In the genomic region with DNA sequence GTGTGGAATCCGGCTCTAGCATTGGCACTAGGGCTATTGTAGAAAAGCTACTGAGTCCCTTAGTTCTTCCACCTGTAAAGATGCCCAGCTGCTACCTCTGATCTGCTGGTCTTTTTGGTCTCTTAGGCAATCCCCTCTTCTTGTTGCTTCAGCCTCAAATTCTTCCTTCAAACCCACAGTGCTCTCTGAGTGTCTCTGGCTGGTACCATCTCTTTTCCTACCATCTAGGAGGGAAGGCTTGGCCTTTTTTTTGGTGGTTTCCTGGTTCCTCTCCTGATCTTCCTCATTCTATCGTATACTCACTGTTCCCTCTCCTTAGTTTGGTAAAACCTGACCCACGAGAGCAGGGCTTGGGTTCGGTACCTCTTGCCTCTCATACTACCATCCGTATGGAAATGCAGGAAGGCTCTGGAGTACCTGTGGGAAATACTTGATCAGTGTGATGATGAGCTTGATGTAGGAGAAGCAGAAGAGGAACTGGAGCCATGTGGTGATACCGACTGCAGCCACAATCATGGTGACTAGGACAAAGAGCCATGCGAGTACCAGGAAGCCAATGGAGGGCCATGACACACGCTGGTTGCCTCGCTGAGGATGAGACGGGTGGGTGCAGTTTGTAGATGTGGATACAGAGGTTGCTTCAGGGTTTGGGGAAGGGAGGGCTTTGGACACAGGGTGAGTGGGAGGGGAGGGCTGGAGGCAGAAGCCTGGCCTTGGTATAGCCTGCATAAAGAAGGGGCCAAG, we compare ENCODE assay signal across 27 mouse cellular contexts. TPM values are rescaled to one million over a fixed set of nuclear protein-coding genes. Genes with fewer than 3 reads are reported as not detected.
DNase-seq lines count a peak whose midpoint lies in the region; ATAC-seq and TF ChIP-seq lines count a peak whose summit lies in the region.
"Had no signal": no experiment of that assay in that cellular context is flagged by ENCODE, and none has a peak within 500 bp of the region (broad histone marks: within the 10 kb centered on the region; RNA-seq: fewer than 3 reads in every experiment).

No protein-coding gene starts in this region.

- DNase-seq in kidney, adult 11 months, result no peak
- no peak for DNase-seq in B cell, adult 2 months
- no peak for DNase-seq in cerebellum, postnatal 10 days
- DNase-seq in left cerebral cortex, adult 18-20 months (ENCODE audit: low spot score in 2 of 2), result no peak
- DNase-seq: adrenal gland, postnatal 10 days; adrenal gland, postnatal 36 days; cerebellum, adult 11-12 months; cerebellum, adult 8-10 months; cerebellum, postnatal 14 days; forebrain, postnatal 0 days; gastrocnemius, adult 2 months; gastrocnemius, postnatal 25 days; heart, adult 2 months; heart, postnatal 10 days; heart, postnatal 36 days had no signal

- peaks cover 68% of the 10 kb centered on the region for H3K36me3 ChIP-seq in macrophage (ENCODE audit: inconsistent target)

- 54% methylated on average over 10 of the region's 10 CpGs for WGBS in bone marrow, adult 2 months
- WGBS in macrophage (ENCODE audit: missing documents), result 60% methylated on average over 10 of the region's 10 CpGs

- TF ChIP-seq POLR2A in bone marrow, adult 2 months (IDR thresholded peaks at IDR 0.05; ENCODE audit: borderline replicate concordance, control insufficient read depth, low read depth, low read length), result no peak
- TF ChIP-seq POLR2A in bone marrow macrophage, adult 2 months (IDR thresholded peaks at IDR 0.05; ENCODE audit: borderline replicate concordance, low read depth, low read length), result no peak

- peak; percentile 64 for ATAC-seq in megakaryocyte progenitor cell, adult 5-6 weeks (replicated peaks; ENCODE audit: poor library complexity)
- ATAC-seq: activated CD4-positive, CD25-positive, alpha-beta regulatory T cell, adult 4 months; forebrain, embryonic 14.5 days; forebrain, postnatal 0 days; hindbrain, embryonic 16.5 days had no signal

- no peak overlapping the region for H3K4me3 ChIP-seq in bone marrow, adult 2 months (replicated peaks; ENCODE audit: control insufficient read depth, low read depth, low read length)
- H3K4me3 ChIP-seq in bone marrow macrophage, adult 2 months (ENCODE audit: insufficient read depth, low read length), result no peak overlapping the region
- no peak overlapping the region for H3K4me3 ChIP-seq in macrophage (ENCODE audit: inconsistent target)
- H3K4me3 ChIP-seq: embryonic facial prominence, embryonic 12.5 days; embryonic facial prominence, embryonic 15.5 days; gastrocnemius, adult 2 months; heart, adult 2 months; heart, embryonic 10.5 days; hindbrain, embryonic 10.5 days; hindbrain, embryonic 13.5 days had no signal

- no peak for TF ChIP-seq CTCF in bone marrow, adult 2 months (IDR thresholded peaks at IDR 0.05; ENCODE audit: control insufficient read depth, insufficient read depth, low read length)
- TF ChIP-seq CTCF in bone marrow macrophage, adult 2 months (IDR thresholded peaks at IDR 0.05; ENCODE audit: low read depth, low read length), result no peak

- no peaks in the 10 kb centered on the region for H3K79me2 ChIP-seq in macrophage (ENCODE audit: inconsistent target)

- peaks cover 3% of the 10 kb centered on the region for H3K4me1 ChIP-seq in bone marrow, adult 2 months (ENCODE audit: control insufficient read depth, insufficient read depth, low read length)
- peaks cover 14% of the 10 kb centered on the region for H3K4me1 ChIP-seq in bone marrow macrophage, adult 2 months (ENCODE audit: control insufficient read depth, insufficient read depth, low read length)
- H3K4me1 ChIP-seq: embryonic facial prominence, embryonic 12.5 days; embryonic facial prominence, embryonic 15.5 days; heart, embryonic 10.5 days; hindbrain, embryonic 10.5 days; hindbrain, embryonic 13.5 days had no signal

- H3K27ac ChIP-seq in bone marrow, adult 2 months (ENCODE audit: control insufficient read depth, insufficient read depth, low read depth, low read length, poor library complexity), result 0 out of 2 replicates have a peak overlapping the region, but pooled peaks have one; percentile 1
- peak overlapping the region; percentile 58 for H3K27ac ChIP-seq in bone marrow macrophage, adult 2 months (ENCODE audit: insufficient read depth, low read depth, low read length)
- H3K27ac ChIP-seq in macrophage, result peak overlapping the region; percentile 10; the same call in 1 of the 2 replicates
- H3K27ac ChIP-seq: embryonic facial prominence, embryonic 12.5 days; embryonic facial prominence, embryonic 15.5 days; gastrocnemius, adult 2 months; heart, adult 2 months; heart, embryonic 10.5 days; hindbrain, embryonic 10.5 days; hindbrain, embryonic 13.5 days had no signal

RNA-seq across cellular contexts. Expression of a gene that starts 9.2 kb away (rescaled TPM):
- polyA plus RNA-seq in bone marrow, adult 2 months (2011; ENCODE audit: insufficient read depth, insufficient read length, low replicate concordance, missing spikeins), result 5.4 and 9.9 TPM in 2 replicates
- 35.4 and 37.3 TPM in 2 replicates for polyA plus RNA-seq in bone marrow macrophage, adult 2 months (2012; ENCODE audit: insufficient read depth, insufficient read length, missing spikeins)
- total RNA-seq in macrophage (2018; cell fraction: chromatin; rRNA removed), result 10 to 100 TPM in 20 of 26 experiments, 1 to 10 TPM in 6; 2.8 to 30.3 (median 13.4) TPM
- 10 to 100 TPM; 23.9 to 50.8 (median 36.4) TPM for total RNA-seq in macrophage (2018; cell fraction: cytosol; rRNA removed)
- total RNA-seq in macrophage (2018; cell fraction: nucleus; rRNA removed), result 10 to 100 TPM in 21 of 26 experiments, 1 to 10 TPM in 5; 7.3 to 26.7 (median 16.3) TPM
- polyA plus RNA-seq in macrophage (2018), result 31.5 to 54.1 TPM (median 45.7 TPM) in 3 replicates
- total RNA-seq in megakaryocyte progenitor cell, adult 5-6 weeks (2015), result 6.7 and 10.0 TPM in 2 replicates
- total RNA-seq in megakaryocyte progenitor cell, adult 5-6 weeks (2017), result 4.9 and 7.2 TPM in 2 replicates
- 10 to 100 TPM in 1 of 2 experiments, 1 to 10 TPM in 1; 9.2 to 10.6 TPM for total RNA-seq in left cerebral cortex, adult 18-20 months (2021)

RNA-seq across cellular contexts. Expression of a gene that starts 9.2 kb away (rescaled TPM):
- 34.9 and 46.1 TPM in 2 replicates for polyA plus RNA-seq in bone marrow, adult 2 months (2011; ENCODE audit: insufficient read depth, insufficient read length, low replicate concordance, missing spikeins)
- polyA plus RNA-seq in bone marrow macrophage, adult 2 months (2012; ENCODE audit: insufficient read depth, insufficient read length, missing spikeins), result 41.3 and 43.1 TPM in 2 replicates
- 10 to 100 TPM in 4 of 26 experiments, 1 to 10 TPM in 22; 2.5 to 11.7 (median 7.7) TPM for total RNA-seq in macrophage (2018; cell fraction: chromatin; rRNA removed)
- 10 to 100 TPM; 27.5 to 39.7 (median 34.7) TPM for total RNA-seq in macrophage (2018; cell fraction: cytosol; rRNA removed)
- 10 to 100 TPM in 24 of 26 experiments, 1 to 10 TPM in 2; 7.9 to 32.0 (median 16.5) TPM for total RNA-seq in macrophage (2018; cell fraction: nucleus; rRNA removed)
- polyA plus RNA-seq in macrophage (2018), result 17.6 to 52.2 TPM (median 32.5 TPM) in 3 replicates
- 78.9 and 81.7 TPM in 2 replicates for total RNA-seq in megakaryocyte progenitor cell, adult 5-6 weeks (2015)
- 54.2 and 60.2 TPM in 2 replicates for total RNA-seq in megakaryocyte progenitor cell, adult 5-6 weeks (2017)
- total RNA-seq in left cerebral cortex, adult 18-20 months (2021), result 10 to 100 TPM; 48.0 to 53.3 TPM

RNA-seq across cellular contexts. Expression of a gene that starts 12.8 kb away (rescaled TPM):
- polyA plus RNA-seq in bone marrow, adult 2 months (2011; ENCODE audit: insufficient read depth, insufficient read length, low replicate concordance, missing spikeins), result 9.3 and 10.2 TPM in 2 replicates
- polyA plus RNA-seq in bone marrow macrophage, adult 2 months (2012; ENCODE audit: insufficient read depth, insufficient read length, missing spikeins), result 48.2 and 49.7 TPM in 2 replicates
- 100 to 1,000 TPM in 1 of 26 experiments, 10 to 100 TPM in 25; 14.4 to 106 (median 40.0) TPM for total RNA-seq in macrophage (2018; cell fraction: chromatin; rRNA removed)
- 10 to 100 TPM; 21.6 to 71.3 (median 33.0) TPM for total RNA-seq in macrophage (2018; cell fraction: cytosol; rRNA removed)
- 100 to 1,000 TPM in 5 of 26 experiments, 10 to 100 TPM in 21; 23.7 to 128 (median 60.2) TPM for total RNA-seq in macrophage (2018; cell fraction: nucleus; rRNA removed)
- 28.3 to 65.1 TPM (median 44.3 TPM) in 3 replicates for polyA plus RNA-seq in macrophage (2018)
- 14.4 and 16.3 TPM in 2 replicates for total RNA-seq in megakaryocyte progenitor cell, adult 5-6 weeks (2015)
- 13.5 and 15.8 TPM in 2 replicates for total RNA-seq in megakaryocyte progenitor cell, adult 5-6 weeks (2017)
- total RNA-seq in left cerebral cortex, adult 18-20 months (2021), result 10 to 100 TPM; 18.6 to 20.8 TPM

RNA-seq across cellular contexts. Expression of a gene that starts 13.2 kb away (rescaled TPM):
- 0.81 and 1.4 TPM in 2 replicates for polyA plus RNA-seq in bone marrow, adult 2 months (2011; ENCODE audit: insufficient read depth, insufficient read length, low replicate concordance, missing spikeins)
- 3.3 and 4.0 TPM in 2 replicates for polyA plus RNA-seq in bone marrow macrophage, adult 2 months (2012; ENCODE audit: insufficient read depth, insufficient read length, missing spikeins)
- 10 to 100 TPM in 1 of 26 experiments, 1 to 10 TPM in 19, under 1 TPM in 6; 0.21 to 10.4 (median 4.2) TPM for total RNA-seq in macrophage (2018; cell fraction: chromatin; rRNA removed)
- 1 to 10 TPM; 1.2 to 4.9 (median 4.0) TPM for total RNA-seq in macrophage (2018; cell fraction: cytosol; rRNA removed)
- 1 to 10 TPM in 23 of 26 experiments, under 1 TPM in 3; 0.38 to 9.6 (median 4.4) TPM for total RNA-seq in macrophage (2018; cell fraction: nucleus; rRNA removed)
- polyA plus RNA-seq in macrophage (2018), result 3.1 to 4.5 TPM (median 3.4 TPM) in 3 replicates
- 1.7 and 1.8 TPM in 2 replicates for total RNA-seq in megakaryocyte progenitor cell, adult 5-6 weeks (2015)
- total RNA-seq in megakaryocyte progenitor cell, adult 5-6 weeks (2017), result 2.2 and 3.4 TPM in 2 replicates
- total RNA-seq in left cerebral cortex, adult 18-20 months (2021), result 1 to 10 TPM; 2.8 to 2.9 TPM

RNA-seq across cellular contexts. Expression of a gene that starts 25.8 kb away (rescaled TPM):
- 0.85 TPM in 1 of 2 replicates, not detected in the other for polyA plus RNA-seq in bone marrow, adult 2 months (2011; ENCODE audit: insufficient read depth, insufficient read length, low replicate concordance, missing spikeins)
- polyA plus RNA-seq in bone marrow macrophage, adult 2 months (2012; ENCODE audit: insufficient read depth, insufficient read length, missing spikeins), result not detected in 2 replicates
- total RNA-seq in macrophage (2018; cell fraction: chromatin; rRNA removed), result 1 to 10 TPM in 4 of 26 experiments, under 1 TPM in 9, not detected in 13; 0.25 to 1.3 (median 0.68) TPM
- under 1 TPM in 23 of 26 experiments, not detected in 3; 0.06 to 0.53 (median 0.14) TPM for total RNA-seq in macrophage (2018; cell fraction: cytosol; rRNA removed)
- 1 to 10 TPM in 3 of 26 experiments, under 1 TPM in 19, not detected in 4; 0.25 to 1.8 (median 0.70) TPM for total RNA-seq in macrophage (2018; cell fraction: nucleus; rRNA removed)
- 0.08 to 0.42 TPM in 2 of 3 replicates, not detected in the other for polyA plus RNA-seq in macrophage (2018)
- not detected in 2 replicates for total RNA-seq in megakaryocyte progenitor cell, adult 5-6 weeks (2015)
- total RNA-seq in megakaryocyte progenitor cell, adult 5-6 weeks (2017), result not detected in 2 replicates
- under 1 TPM; 0.35 to 0.54 TPM for total RNA-seq in left cerebral cortex, adult 18-20 months (2021)

Comparison
In these comparisons a context has a peak if more than half of its experiments do, and no peak if none do; other contexts are left out.
1. H3K27ac ChIP-seq: peak in every context shown above with its lines; median percentile 58 in bone marrow macrophage, adult 2 months; 10 in macrophage; 1 in bone marrow, adult 2 months.